Mouse (Mus musculus): Measurements from ENCODE around the gene Umod.

DNA sequence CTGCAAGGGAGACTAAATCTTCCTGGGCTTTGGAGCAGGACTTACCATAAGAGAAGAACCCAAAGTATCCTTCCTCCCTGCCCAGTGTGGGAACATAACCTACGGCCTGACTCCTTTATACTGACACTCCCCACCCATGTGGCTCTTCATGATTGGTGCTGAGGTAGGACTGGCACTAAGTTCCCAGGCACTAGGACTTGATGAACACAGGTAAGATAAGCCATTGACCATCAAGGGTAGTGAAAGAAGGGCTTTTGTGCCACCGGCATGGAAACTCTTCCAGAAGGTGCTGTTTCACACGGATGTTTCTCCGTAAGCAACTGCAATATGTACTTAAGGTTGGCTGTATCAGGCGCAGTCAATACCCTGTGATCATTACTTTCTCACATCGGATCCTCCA lies 19.9 kb downstream of the Umod start, which contains the start of gene Gp2:
- TF ChIP-seq CTCF (IDR thresholded peaks at IDR 0.05; ENCODE audit: insufficient read depth, low read depth, low read length): no peak
- no peak for TF ChIP-seq POLR2A (IDR thresholded peaks at IDR 0.05; ENCODE audit: insufficient read depth, low read depth, low read length)

Measured in olfactory bulb, adult 2 months (tissue).